Mouse (Mus musculus): Measurements from ENCODE around the gene Acvr2a. TPM values are rescaled to one million over a fixed set of nuclear protein-coding genes. Genes with fewer than 3 reads are reported as not detected.

Acvr2a gene
- total and polyA plus RNA-seq, 3 experiments, result 0.89 to 2.9 (median 2.2) TPM

GRCm38 (mm10) chr2:48825878-48826277 lies 12.0 kb downstream of the Acvr2a start:
- dilution Hi-C loops (cut with MboI; ENCODE audit: extremely low pct_ligation_motif_present, extremely low pct_unique_long_range_greater_than_20kb, low sequenced_read_pairs) (no loop called here), in situ Hi-C loops (cut with MboI; ENCODE audit: low pct_ligation_motif_present, low pct_unique_long_range_greater_than_20kb, low sequenced_read_pairs) (no loop called here)
- Histone ChIP-seq H3K27me3 (replicated peaks) (no peaks in the 10 kb centered on the region), H3K4me1 (ENCODE audit: control insufficient read depth in 1 of 2, insufficient read depth in 2 of 2) (no peaks in the 10 kb centered on the region), H3K36me3 (replicated peaks in 1 of 2; ENCODE audit: control insufficient read depth in 1 of 2, insufficient read depth in 1 of 2, low read length in 1 of 2) (no peaks in the 10 kb centered on the region), H3K4me2 (ENCODE audit: insufficient read depth, low read depth, poor library complexity, severe bottlenecking) (no peak overlapping the region), H3K27ac (ENCODE audit: insufficient read depth, low read depth) (no peak overlapping the region), H3K9ac (ENCODE audit: insufficient read depth, low read depth) (no peak overlapping the region), H3K9me3 (replicated peaks; ENCODE audit: low read length) (no peaks in the 10 kb centered on the region), H3K79me2 (replicated peaks; ENCODE audit: control insufficient read depth, extremely low read depth, insufficient read depth, poor library complexity, severe bottlenecking) (no peaks in the 10 kb centered on the region), H3K4me3 (replicated peaks in 1 of 3; ENCODE audit: low read depth in 2 of 3, low read length in 2 of 3, poor library complexity in 1 of 3) (no peak overlapping the region)
- no peak for DNase-seq (ENCODE audit: extremely low read depth)
- TF ChIP-seq MAX (IDR thresholded peaks at IDR 0.05; ENCODE audit: low read length) (no peak), ZC3H11A (IDR thresholded peaks at IDR 0.05; ENCODE audit: low read depth, low read length) (no peak), ZNF384 (IDR thresholded peaks at IDR 0.05; ENCODE audit: low read depth, low read length) (no peak), RCOR1 (conservative IDR thresholded peaks at IDR 0.05; ENCODE audit: low read depth, low read length) (no peak)

GRCm38 (mm10) chr2:48826380-48826779 lies 12.5 kb downstream of the Acvr2a start:
- H3K27ac ChIP-seq (ENCODE audit: insufficient read depth, low read depth), result no peak overlapping the region
- H3K4me2 ChIP-seq (ENCODE audit: insufficient read depth, low read depth, poor library complexity, severe bottlenecking), result no peak overlapping the region
- H3K9me3 ChIP-seq (replicated peaks; ENCODE audit: low read length), result no peaks in the 10 kb centered on the region
- H3K79me2 ChIP-seq (replicated peaks; ENCODE audit: control insufficient read depth, extremely low read depth, insufficient read depth, poor library complexity, severe bottlenecking), result no peaks in the 10 kb centered on the region
- H3K4me1 ChIP-seq (ENCODE audit: control insufficient read depth in 1 of 2, insufficient read depth in 2 of 2), result no peaks in the 10 kb centered on the region
- no peaks in the 10 kb centered on the region for H3K27me3 ChIP-seq (replicated peaks)
- in situ Hi-C loops (cut with MboI; ENCODE audit: low pct_ligation_motif_present, low pct_unique_long_range_greater_than_20kb, low sequenced_read_pairs) (no loop called here), dilution Hi-C loops (cut with MboI; ENCODE audit: extremely low pct_ligation_motif_present, extremely low pct_unique_long_range_greater_than_20kb, low sequenced_read_pairs) (no loop called here)
- no peak for DNase-seq (ENCODE audit: extremely low read depth)
- TF ChIP-seq MAFK (IDR thresholded peaks at IDR 0.05; ENCODE audit: insufficient replicate concordance, low read length) (no peak), MEF2A (IDR thresholded peaks at IDR 0.05; ENCODE audit: borderline replicate concordance, low read depth, low read length) (no peak), JUN (IDR thresholded peaks at IDR 0.05; ENCODE audit: insufficient read depth, low read depth, low read length) (no peak), SIN3A (IDR thresholded peaks at IDR 0.05; ENCODE audit: low read length) (no peak)
- H3K36me3 ChIP-seq (replicated peaks in 1 of 2; ENCODE audit: control insufficient read depth in 1 of 2, insufficient read depth in 1 of 2, low read length in 1 of 2), result no peaks in the 10 kb centered on the region
- no peak overlapping the region for H3K4me3 ChIP-seq (replicated peaks in 1 of 3; ENCODE audit: low read depth in 2 of 3, low read length in 2 of 3, poor library complexity in 1 of 3)
- no peak overlapping the region for H3K9ac ChIP-seq (ENCODE audit: insufficient read depth, low read depth)

- no peaks in the 10 kb centered on the region for H3K27me3 ChIP-seq (replicated peaks)
- no peaks in the 10 kb centered on the region for H3K79me2 ChIP-seq (replicated peaks; ENCODE audit: control insufficient read depth, extremely low read depth, insufficient read depth, poor library complexity, severe bottlenecking)
- no peak overlapping the region for H3K9ac ChIP-seq (ENCODE audit: insufficient read depth, low read depth)
- H3K4me1 ChIP-seq (ENCODE audit: control insufficient read depth in 1 of 2, insufficient read depth in 2 of 2), result 0 out of 4 replicates have a peak, but pooled peaks cover 0 to 3% of the 10 kb centered on the region in 2 experiments
- no peaks in the 10 kb centered on the region for H3K36me3 ChIP-seq (replicated peaks in 1 of 2; ENCODE audit: control insufficient read depth in 1 of 2, insufficient read depth in 1 of 2, low read length in 1 of 2)
- DNase-seq (ENCODE audit: extremely low read depth), result no peak
- no peak overlapping the region for H3K27ac ChIP-seq (ENCODE audit: insufficient read depth, low read depth)
- no peak overlapping the region for H3K4me2 ChIP-seq (ENCODE audit: insufficient read depth, low read depth, poor library complexity, severe bottlenecking)
- dilution Hi-C loops (cut with MboI; ENCODE audit: extremely low pct_ligation_motif_present, extremely low pct_unique_long_range_greater_than_20kb, low sequenced_read_pairs) (no loop called here), in situ Hi-C loops (cut with MboI; ENCODE audit: low pct_ligation_motif_present, low pct_unique_long_range_greater_than_20kb, low sequenced_read_pairs) (no loop called here)
- no peaks in the 10 kb centered on the region for H3K9me3 ChIP-seq (replicated peaks; ENCODE audit: low read length)
- TF ChIP-seq POLR2AphosphoS2 (IDR thresholded peaks at IDR 0.05; ENCODE audit: low read depth, low read length), result no peak
- no peak for TF ChIP-seq KAT2A (IDR thresholded peaks at IDR 0.05; ENCODE audit: insufficient replicate concordance, low read length)
- TF ChIP-seq MAFK (IDR thresholded peaks at IDR 0.05; ENCODE audit: insufficient replicate concordance, low read length), result no peak
- no peak for TF ChIP-seq NELFE (IDR thresholded peaks at IDR 0.05; ENCODE audit: low read depth, low read length)
- no peak for TF ChIP-seq MEF2A (IDR thresholded peaks at IDR 0.05; ENCODE audit: borderline replicate concordance, low read depth, low read length)
- no peak for TF ChIP-seq IRF4 (IDR thresholded peaks at IDR 0.05; ENCODE audit: low read depth, low read length)
- TF ChIP-seq USF1 (IDR thresholded peaks at IDR 0.05; ENCODE audit: low read depth, low read length), result no peak
- no peak for TF ChIP-seq BHLHE40 (IDR thresholded peaks at IDR 0.05; ENCODE audit: low read depth, low read length)
- no peak for TF ChIP-seq CHD2 (IDR thresholded peaks at IDR 0.05; ENCODE audit: low read length)
- no peak overlapping the region for H3K4me3 ChIP-seq (replicated peaks in 1 of 3; ENCODE audit: low read depth in 2 of 3, low read length in 2 of 3, poor library complexity in 1 of 3)
Observed at GRCm38 (mm10) chr2:48830492-48830891, 16.6 kb downstream of the Acvr2a start.

Measured in CH12.LX (cell line).